Mouse (Mus musculus): ENCODE data around the gene Fgf2. TPM values are rescaled to one million over a fixed set of nuclear protein-coding genes. Genes with fewer than 3 reads are reported as not detected.

Gene Fgf2
- polyA plus RNA-seq, 1 experiment from 2014 or later = 2.3 TPM

- no peak overlapping the region for H3K9ac ChIP-seq (ENCODE audit: low read length)
- H3K4me3 ChIP-seq (replicated peaks; ENCODE audit: low read length) = no peak overlapping the region
- no peaks in the 10 kb centered on the region for H3K36me3 ChIP-seq (ENCODE audit: control insufficient read depth, insufficient read depth, low read length)
- no peaks in the 10 kb centered on the region for H3K9me3 ChIP-seq (replicated peaks; ENCODE audit: control insufficient read depth, low read length)
- no peak overlapping the region for H3K4me2 ChIP-seq (ENCODE audit: low read depth, low read length)
- no peak overlapping the region for H3K27ac ChIP-seq (ENCODE audit: low read length)
- WGBS = 56% methylated on average over 1 of the region's 1 CpGs
- H3K4me1 ChIP-seq (ENCODE audit: control insufficient read depth, insufficient read depth, low read length) = no peaks in the 10 kb centered on the region
- ATAC-seq (ENCODE audit: insufficient read depth, low FRiP score) = no peak
- no peaks in the 10 kb centered on the region for H3K27me3 ChIP-seq (ENCODE audit: control insufficient read depth, insufficient read depth, low read length)
Measured at GRCm38 (mm10) chr3:37455992-37456391, 107.8 kb downstream of the Fgf2 start.

Other genes starting within 250 kb of the Fgf2 start
- 0.21 and 0.35 TPM in 2 replicates for gene Il2, start 222.4 kb upstream of the Fgf2 start, polyA plus RNA-seq (2015; fragmentation: Nextera tagmentation; extraction: Ambion mirVana)
- gene Il21, start 115.7 kb upstream of the Fgf2 start, polyA plus RNA-seq (2015; fragmentation: Nextera tagmentation; extraction: Ambion mirVana) = not detected in 2 replicates
- 5.6 and 6.5 TPM in 2 replicates for gene Bbs12, start 35.8 kb upstream of the Fgf2 start, polyA plus RNA-seq (2015; fragmentation: Nextera tagmentation; extraction: Ambion mirVana)
- 2.5 and 3.0 TPM in 2 replicates for gene Cetn4, start 35.6 kb upstream of the Fgf2 start, polyA plus RNA-seq (2015; fragmentation: Nextera tagmentation; extraction: Ambion mirVana)
- 28.0 and 33.2 TPM in 2 replicates for gene Spata5, start 71.5 kb downstream of the Fgf2 start, polyA plus RNA-seq (2015; fragmentation: Nextera tagmentation; extraction: Ambion mirVana)
- 6.0 and 8.5 TPM in 2 replicates for gene Nudt6, start 71.9 kb downstream of the Fgf2 start, polyA plus RNA-seq (2015; fragmentation: Nextera tagmentation; extraction: Ambion mirVana)